Mouse (Mus musculus) CH12.LX (cell line): ENCODE data around the gene Aup1.

Experiments
- BHLHE40 ChIP-seq: IDR thresholded peaks from 2 replicates; pipeline ENCODE4 v1.6.1; 2011; ENCODE audit warnings: mild to moderate bottlenecking, low read depth, low read length, improper control_type of control experiment
- CTCF ChIP-seq, 2 experiments: IDR thresholded peaks in 1 of 2; conservative IDR thresholded peaks in 1 of 2; 2 replicates each; pipeline ENCODE4 v1.5.1; 2011 to 2012; ENCODE audit warnings: low read depth in 2 of 2, low read length in 2 of 2, improper control_type of control experiment in 1 of 2, inconsistent platforms in 1 of 2, mild to moderate bottlenecking in 1 of 2, moderate library complexity in 1 of 2
- ETS1 ChIP-seq: conservative IDR thresholded peaks from 2 replicates; pipeline ENCODE4 v1.6.1; 2012; ENCODE audit warnings: low read depth, mild to moderate bottlenecking, inconsistent platforms, low read length, improper control_type of control experiment, moderate library complexity
- KAT2A ChIP-seq: IDR thresholded peaks from 2 replicates; pipeline ENCODE4 v1.6.1; 2012; ENCODE audit warnings: low read length, improper control_type of control experiment, inconsistent platforms; ENCODE audit not compliant: insufficient replicate concordance
- NELFE ChIP-seq: IDR thresholded peaks from 2 replicates; pipeline ENCODE4 v1.6.1; 2011; ENCODE audit warnings: low read depth, low read length, improper control_type of control experiment
- NRF1 ChIP-seq: IDR thresholded peaks from 2 replicates; pipeline ENCODE4 v1.6.1; 2014; ENCODE audit warnings: low read depth, mild to moderate bottlenecking, inconsistent platforms, low read length, improper control_type of control experiment, moderate library complexity
- POLR2A ChIP-seq: IDR thresholded peaks from 2 replicates; pipeline ENCODE4 v1.6.1; 2011; ENCODE audit warnings: low read depth, mild to moderate bottlenecking, improper control_type of control experiment, low read length
- POLR2AphosphoS2 ChIP-seq: IDR thresholded peaks from 2 replicates; pipeline ENCODE4 v1.6.1; 2011; ENCODE audit warnings: low read depth, low read length, improper control_type of control experiment
- RCOR1 ChIP-seq: conservative IDR thresholded peaks from 2 replicates; pipeline ENCODE4 v1.6.1; 2012; ENCODE audit warnings: low read depth, mild to moderate bottlenecking, inconsistent platforms, low read length, improper control_type of control experiment
- ZNF384 ChIP-seq: IDR thresholded peaks from 2 replicates; pipeline ENCODE4 v1.6.1; 2012; ENCODE audit warnings: low read depth, low read length, improper control_type of control experiment, inconsistent platforms

GRCm38 (mm10) chr6:83024421-83024820, 29.9 kb upstream of the Aup1 start:
- TF ChIP-seq POLR2AphosphoS2 (no peak), BHLHE40 (no peak), POLR2A (no peak), NELFE (no peak), ETS1 (no peak), CTCF (conservative IDR thresholded peaks at IDR 0.05 in 1 of 2, IDR thresholded peaks at IDR 0.05 in 1 of 2; ENCODE audit: low read depth in 2 of 2, low read length in 2 of 2) (no peak), RCOR1 (no peak), ZNF384 (no peak), NRF1 (no peak), KAT2A (no peak)
